Mouse (Mus musculus) spleen, postnatal 4 days (tissue): ENCODE measurements around the gene Tst.

Source experiments
- DNase-seq, 2 experiments: peaks; one replicate each; pipeline ENCODE4 v3.0.0; 2022; ENCODE audit warnings: low spot score in 2 of 2

Gene Tst

GRCm38 (mm10) chr15:78429871-78430622 is 24.3 kb upstream of the Tst start:
- DNase-seq = no peak

- no peak for DNase-seq
Measured at GRCm38 (mm10) chr15:78429139-78429459, 23.4 kb upstream of the Tst start.

- no peak for DNase-seq
Measured at GRCm38 (mm10) chr15:78428391-78429138, 22.9 kb upstream of the Tst start, which contains the start of gene Kctd17. TSS of gene Kctd17 (plus strand) at chr15:78428564.

GRCm38 (mm10) chr15:78425230-78425629 is 19.5 kb upstream of the Tst start:
- DNase-seq = no peak

- no peak for DNase-seq
Measured at GRCm38 (mm10) chr15:78424507-78424906, 18.8 kb upstream of the Tst start.

- DNase-seq = peak; percentile 87 to 96
Measured at GRCm38 (mm10) chr15:78422046-78422956, 16.6 kb upstream of the Tst start.

- DNase-seq = no peak
Measured at GRCm38 (mm10) chr15:78420395-78420794, 14.7 kb upstream of the Tst start.

- DNase-seq = no peak
Measured at GRCm38 (mm10) chr15:78416937-78417336, 11.2 kb upstream of the Tst start.

GRCm38 (mm10) chr15:78414157-78414556 is 8.4 kb upstream of the Tst start:
- DNase-seq = no peak

- DNase-seq = no peak
Measured at GRCm38 (mm10) chr15:78413719-78414117, 8.0 kb upstream of the Tst start.

GRCm38 (mm10) chr15:78413083-78413718 is 7.5 kb upstream of the Tst start:
- peak in 1 of 2 experiments; percentile 73 for DNase-seq

GRCm38 (mm10) chr15:78409570-78410052 is 3.9 kb upstream of the Tst start:
- DNase-seq = no peak

GRCm38 (mm10) chr15:78406293-78406934 is 707 bp upstream of the Tst start, which contains the start of gene Mpst:
TSS of gene Mpst (plus strand) at chr15:78406416.
- DNase-seq = peak; percentile 90 to 94

GRCm38 (mm10) chr15:78405098-78405497 is 609 bp downstream of the Tst start:
- no peak for DNase-seq

GRCm38 (mm10) chr15:78403896-78404295 is 1.8 kb downstream of the Tst start:
- DNase-seq = no peak

- DNase-seq = no peak
Measured at GRCm38 (mm10) chr15:78403301-78403741, 2.4 kb downstream of the Tst start.

GRCm38 (mm10) chr15:78402423-78402822 is 3.3 kb downstream of the Tst start:
- no peak for DNase-seq

- DNase-seq = peak in 1 of 2 experiments; percentile 50
Measured at GRCm38 (mm10) chr15:78401921-78402320, 3.8 kb downstream of the Tst start.

- DNase-seq = no peak
Measured at GRCm38 (mm10) chr15:78401345-78401744, 4.4 kb downstream of the Tst start.

GRCm38 (mm10) chr15:78395478-78395962 is 10.2 kb downstream of the Tst start, which contains the start of gene Tex33:
TSS of gene Tex33 (minus strand) at chr15:78395912.
- DNase-seq = no peak
